Mouse (Mus musculus) liver, postnatal 0 days (tissue): Measurements from ENCODE around the gene Hddc3.

ENCODE experiments used
- CTCF ChIP-seq: sonication (generic); IDR thresholded peaks from 2 replicates; pipeline ENCODE4 v1.5.1; 2016; ENCODE audit warnings: antibody characterized with exemption, low read depth
- EP300 ChIP-seq: IDR thresholded peaks from 2 replicates; pipeline ENCODE4 v1.6.1; 2016; ENCODE audit warnings: antibody characterized with exemption, low read depth, mild to moderate bottlenecking

GRCm38 (mm10) chr7:80307766-80308165, 35.1 kb upstream of the Hddc3 start:
- TF ChIP-seq CTCF: peak; percentile 29; the same call in 1 of the 2 replicates
- TF ChIP-seq EP300: no peak
